Mouse (Mus musculus) limb, embryonic 12.5 days (tissue): ENCODE data around the gene Zcchc4. TPM values are rescaled to one million over a fixed set of nuclear protein-coding genes. Genes with fewer than 3 reads are reported as not detected.
A peak's percentile ranks its signal among the peaks of the same experiment; 100 is the strongest.

Experiments
- ATAC-seq: fragments of 200-750 bp; cut with Nextera tagmentation; 2 replicates; pipeline ENCODE4 v1.8.0; 2017; ENCODE audit warnings: low read depth, moderate TSS enrichment; ENCODE audit not compliant: insufficient number of reproducible peaks, insufficient read depth, low FRiP score, low TSS enrichment
- H3K27ac ChIP-seq: fragments of 300-500 bp; sonication (generic); 2 replicates; pipeline ENCODE4 v1.5.1; 2016; ENCODE audit warnings: mild to moderate bottlenecking, moderate library complexity
- H3K27me3 ChIP-seq: fragments of 300-500 bp; sonication (generic); 2 replicates; pipeline ENCODE4 v1.6.1; 2016; ENCODE audit warnings: mild to moderate bottlenecking, moderate library complexity
- H3K36me3 ChIP-seq: fragments of 300-500 bp; sonication (generic); 2 replicates; pipeline ENCODE4 v1.6.1; 2016; ENCODE audit warnings: mild to moderate bottlenecking, moderate library complexity
- H3K4me1 ChIP-seq: fragments of 300-500 bp; sonication (generic); replicated peaks from 2 replicates; pipeline ENCODE4 v1.6.1; 2016
- H3K4me2 ChIP-seq: fragments of 300-500 bp; sonication (generic); 2 replicates; pipeline ENCODE4 v1.6.1; 2016; ENCODE audit warnings: mild to moderate bottlenecking, moderate library complexity
- H3K4me3 ChIP-seq: fragments of 300-500 bp; sonication (generic); replicated peaks from 2 replicates; pipeline ENCODE4 v1.5.1; 2016; ENCODE audit warnings: mild to moderate bottlenecking
- H3K9ac ChIP-seq: fragments of 300-500 bp; sonication (generic); replicated peaks from 2 replicates; pipeline ENCODE4 v1.6.1; 2016; ENCODE audit warnings: mild to moderate bottlenecking, moderate library complexity
- H3K9me3 ChIP-seq: fragments of 300-500 bp; sonication (generic); 2 replicates; pipeline ENCODE4 v1.6.1; 2016; ENCODE audit warnings: mild to moderate bottlenecking, moderate library complexity
- WGBS: fragments of 180-500 bp; shearing (Covaris S2); methylation state at CpG from one replicate; pipeline ENCODE4 v1.1.7; 2016; 5-methylcytosine and 5-hydroxymethylcytosine counted together
- polyA plus RNA-seq: library from polyadenylated mRNA; unstranded; fragments of >200 nt; fragmentation: Nextera tagmentation; extraction: Ambion mirVana; gene quantifications from 2 replicates; pipeline ENCODE4 v1.2.1, GENCODE M21; 2016

The Zcchc4 gene
- 23.0 and 25.6 TPM in 2 replicates for polyA plus RNA-seq

DNA sequence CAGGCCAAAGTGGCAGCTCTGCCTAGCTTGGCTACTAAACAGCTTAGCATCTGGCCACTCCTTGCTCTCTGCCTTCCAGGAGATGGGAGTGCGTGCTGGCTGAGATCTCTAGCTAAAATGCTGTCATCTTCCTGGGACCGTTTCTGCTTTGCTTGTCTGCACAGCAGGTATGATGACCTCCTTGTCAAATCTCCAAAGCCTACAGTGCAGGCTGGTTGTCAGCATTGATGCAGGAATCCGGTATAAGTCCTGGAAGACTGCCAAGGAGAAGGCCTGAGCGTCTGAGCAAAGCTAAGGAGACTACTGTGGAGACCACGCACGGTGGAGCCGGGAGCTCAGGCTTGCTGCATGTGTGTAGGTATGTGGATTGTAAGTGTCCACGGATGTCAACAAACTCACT lies at the start of gene Zcchc4:
Gene Zcchc4 (plus strand): TSS at position 173 of the 400 bp plus-strand sequence.
- no peaks in the 10 kb centered on the region for H3K27me3 ChIP-seq
- no peak within 1 kb of the TSS for H3K9ac ChIP-seq
- no peak for ATAC-seq
- WGBS = 80% methylated on average over 8 of the region's 8 CpGs
- H3K27ac ChIP-seq = no peak within 1 kb of the TSS
- H3K4me2 ChIP-seq = no peak within 1 kb of the TSS
- no peak within 1 kb of the TSS for H3K4me3 ChIP-seq
- no peaks in the 10 kb centered on the region for H3K9me3 ChIP-seq
- peaks cover 9% of the 10 kb centered on the region; the same call in 1 of the 2 replicates for H3K36me3 ChIP-seq
- no peaks in the 10 kb centered on the region for H3K4me1 ChIP-seq

DNA sequence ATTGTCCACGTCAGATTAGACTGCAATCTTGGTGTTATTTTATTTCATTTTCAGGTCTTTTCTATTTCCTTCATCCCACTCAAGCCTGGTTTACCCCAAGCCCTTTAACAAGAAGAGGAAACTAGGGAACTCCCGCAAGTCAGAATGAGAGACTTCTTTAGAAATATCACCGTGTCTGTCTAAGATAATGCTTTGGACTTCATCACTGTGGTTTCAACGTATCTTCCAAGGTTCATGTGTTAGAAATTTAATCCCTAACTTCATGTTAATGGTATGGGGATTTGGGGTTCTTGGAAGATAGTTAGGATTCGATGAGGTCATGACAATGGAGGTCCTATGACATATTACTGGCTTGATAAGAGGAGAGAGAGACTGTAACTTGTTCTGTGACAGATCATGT lies 47.5 kb upstream of the Zcchc4 start:
- no peak overlapping the region for H3K4me2 ChIP-seq
- ATAC-seq = no peak
- no peaks in the 10 kb centered on the region for H3K36me3 ChIP-seq
- no peak overlapping the region for H3K9ac ChIP-seq
- 82% methylated on average over 5 of the region's 5 CpGs for whole genome bisulfite sequencing
- no peaks in the 10 kb centered on the region for H3K27me3 ChIP-seq
- H3K4me3 ChIP-seq = no peak overlapping the region
- H3K9me3 ChIP-seq = no peaks in the 10 kb centered on the region
- H3K4me1 ChIP-seq = no peaks in the 10 kb centered on the region
- H3K27ac ChIP-seq = no peak overlapping the region

DNA sequence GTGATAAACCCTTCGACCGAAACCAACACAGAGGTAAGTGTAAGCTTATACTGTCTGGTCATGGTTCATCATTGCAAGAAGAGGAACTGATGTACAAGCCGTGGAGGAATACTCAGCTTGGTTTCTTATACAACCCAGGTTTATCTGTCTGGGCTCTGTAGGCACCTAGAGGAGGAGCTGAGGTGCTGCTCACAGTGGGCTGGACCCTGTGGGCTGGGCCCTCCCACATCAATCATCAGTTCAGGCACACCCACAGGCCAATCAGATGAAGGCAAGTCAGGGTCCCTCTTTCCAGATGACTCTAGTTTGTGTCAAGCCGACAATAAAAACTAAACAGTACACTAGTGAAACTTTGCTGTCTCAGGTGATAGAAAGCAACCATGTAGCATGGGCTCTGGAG lies 42.4 kb upstream of the Zcchc4 start:
- 67% methylated on average over 4 of the region's 4 CpGs for WGBS

DNA sequence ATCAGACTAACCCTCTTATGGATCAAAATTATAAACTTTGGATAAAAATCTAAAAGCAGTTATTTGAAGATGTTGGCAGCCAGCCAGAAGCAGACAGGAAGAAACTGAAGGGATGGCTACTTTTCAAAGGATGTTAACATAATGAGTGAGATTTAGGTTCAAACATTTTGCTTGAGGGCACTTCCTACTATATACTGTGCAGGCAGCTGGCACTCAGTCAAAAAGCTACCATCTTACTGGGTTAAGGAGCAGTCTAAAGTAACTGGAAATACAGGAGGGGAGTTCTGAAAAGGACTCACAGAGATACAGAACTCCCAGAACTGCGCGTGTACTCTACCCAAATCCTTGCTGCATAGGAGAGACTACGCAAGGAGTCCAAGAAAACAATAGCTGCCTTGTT lies 39.2 kb upstream of the Zcchc4 start:
- WGBS = 89% methylated on average over 3 of the region's 3 CpGs

More for the DNA sequence above, 42.4 kb upstream of the Zcchc4 start:
- no peaks in the 10 kb centered on the region for H3K36me3 ChIP-seq
- no peak overlapping the region for H3K4me3 ChIP-seq
- no peak for ATAC-seq
- H3K9me3 ChIP-seq = no peaks in the 10 kb centered on the region
- no peaks in the 10 kb centered on the region for H3K4me1 ChIP-seq
- no peaks in the 10 kb centered on the region for H3K27me3 ChIP-seq
- H3K4me2 ChIP-seq = no peak overlapping the region
- H3K9ac ChIP-seq = no peak overlapping the region
- H3K27ac ChIP-seq = no peak overlapping the region

DNA sequence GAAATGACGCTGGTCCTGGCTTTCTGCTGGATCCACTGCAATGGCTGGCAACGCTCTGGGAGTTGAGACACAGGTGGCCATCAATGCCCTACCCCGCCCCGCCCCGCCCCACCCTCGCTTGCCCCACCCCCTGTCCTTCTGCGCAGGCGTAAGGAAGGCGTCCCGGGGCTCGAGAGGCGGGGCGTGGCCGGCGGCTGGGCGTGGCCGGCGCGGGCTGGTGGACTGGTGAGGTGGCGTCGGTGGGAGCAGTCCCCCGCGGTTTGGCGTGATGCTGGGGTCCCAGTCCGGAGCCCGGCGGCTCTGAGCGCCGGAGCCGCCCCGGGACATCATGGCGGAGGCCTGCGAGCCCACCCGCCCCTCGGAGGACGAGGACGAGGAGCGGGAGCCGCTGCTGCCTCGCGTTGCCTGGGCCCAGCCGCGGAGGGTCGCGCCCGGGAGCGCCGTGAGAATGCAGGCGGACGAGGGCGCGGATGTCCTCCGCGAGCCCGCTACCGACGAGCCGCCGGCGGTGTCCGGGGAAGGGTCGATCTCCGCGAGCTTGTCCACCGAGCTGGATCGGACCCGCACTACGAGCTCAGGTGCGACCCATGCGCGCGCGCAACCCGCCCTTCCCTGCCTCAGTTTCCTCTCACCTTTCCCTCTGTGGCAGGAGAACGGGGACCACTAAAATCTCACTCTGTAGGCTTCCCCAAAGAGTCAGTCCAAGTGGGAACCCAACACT lies 33.7 kb upstream of the Zcchc4 start, which contains the start of gene Pi4k2b:
Gene Pi4k2b (plus strand): TSS at position 184 of the 721 bp plus-strand sequence.
- H3K27me3 ChIP-seq = no peaks in the 10 kb centered on the region
- H3K4me2 ChIP-seq = peak within 1 kb of the TSS; percentile 64
- H3K27ac ChIP-seq = peak within 1 kb of the TSS; percentile 80
- H3K4me1 ChIP-seq = peaks cover 14% of the 10 kb centered on the region
- H3K9ac ChIP-seq = peak within 1 kb of the TSS; percentile 79
- no peaks in the 10 kb centered on the region for H3K9me3 ChIP-seq
- under 1% methylated on average over 54 of the region's 75 CpGs for WGBS
- H3K4me3 ChIP-seq = peak within 1 kb of the TSS; percentile 84
- ATAC-seq = peak; percentile 87
- peaks cover 3% of the 10 kb centered on the region; the same call in 1 of the 2 replicates for H3K36me3 ChIP-seq

More for the DNA sequence above, 39.2 kb upstream of the Zcchc4 start:
- Histone ChIP-seq H3K4me3 (no peak overlapping the region), H3K4me1 (no peaks in the 10 kb centered on the region), H3K27me3 (no peaks in the 10 kb centered on the region), H3K36me3 (no peaks in the 10 kb centered on the region), H3K27ac (no peak overlapping the region), H3K4me2 (no peak overlapping the region), H3K9ac (no peak overlapping the region), H3K9me3 (no peaks in the 10 kb centered on the region)
- no peak for ATAC-seq

DNA sequence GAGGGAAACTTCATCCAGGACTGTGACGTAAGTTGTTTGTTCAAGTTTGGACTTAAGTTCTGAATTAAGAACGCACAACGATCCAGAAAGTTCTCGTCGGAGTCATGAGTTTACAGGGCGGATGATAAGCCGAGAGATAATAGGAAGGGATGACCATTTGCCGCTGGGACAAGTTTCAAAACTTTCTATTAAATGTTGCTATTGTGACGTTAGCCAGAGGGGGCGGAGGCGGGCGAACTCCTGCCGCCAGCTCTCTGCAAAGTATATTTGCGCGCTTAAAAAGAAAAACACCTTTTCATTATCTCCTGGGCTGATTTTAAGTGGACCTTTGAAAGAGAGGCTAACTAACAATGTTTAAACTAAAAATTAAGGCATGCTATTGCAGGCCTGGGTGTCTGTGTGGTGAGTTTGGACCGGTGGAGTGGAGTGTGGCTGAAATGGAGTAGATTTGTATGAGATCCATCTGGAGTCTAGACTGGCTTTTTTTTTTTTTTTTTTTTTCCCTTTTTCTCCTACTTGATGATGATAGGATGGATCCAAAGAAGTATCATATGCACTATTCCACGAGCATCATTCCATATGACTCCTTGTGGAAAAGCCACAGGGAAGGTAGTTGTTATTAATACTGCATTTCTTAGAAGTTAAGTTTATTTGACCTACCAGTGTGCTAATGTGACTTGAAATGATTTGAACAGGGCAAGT lies 32.9 kb upstream of the Zcchc4 start:
- H3K27ac ChIP-seq = peak overlapping the region; percentile 80

DNA sequence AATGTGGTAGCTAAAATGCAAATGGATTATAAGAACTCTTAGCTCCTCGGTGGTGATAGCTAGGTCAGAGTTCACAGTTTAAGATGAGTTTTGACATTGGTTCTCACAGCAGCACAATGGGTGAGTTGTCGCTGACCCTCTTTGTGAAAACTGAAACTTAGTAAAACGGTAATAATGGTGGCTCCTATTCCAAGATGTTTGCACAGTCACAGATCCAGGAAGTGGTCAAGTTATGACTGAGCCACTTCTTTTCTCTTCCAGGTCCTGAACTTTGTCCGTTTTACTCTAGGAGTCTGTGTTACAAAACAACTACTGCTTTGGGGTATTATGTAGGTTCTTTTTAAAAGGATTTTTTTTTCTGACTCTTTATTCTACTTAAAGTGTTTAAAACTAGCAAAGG lies 32.0 kb upstream of the Zcchc4 start:
- Histone ChIP-seq H3K27me3 (no peaks in the 10 kb centered on the region), H3K9ac (no peak overlapping the region), H3K4me3 (peak overlapping the region; percentile 84), H3K27ac (no peak overlapping the region), H3K36me3 (peaks cover 3% of the 10 kb centered on the region; the same call in 1 of the 2 replicates), H3K9me3 (no peaks in the 10 kb centered on the region), H3K4me1 (peaks cover 14% of the 10 kb centered on the region), H3K4me2 (peak overlapping the region; percentile 64)
- no peak for ATAC-seq
- WGBS = 77% methylated on average over 4 of the region's 4 CpGs

More for the DNA sequence above, 32.9 kb upstream of the Zcchc4 start:
- ATAC-seq = no peak
- Histone ChIP-seq H3K4me1 (peaks cover 14% of the 10 kb centered on the region), H3K9ac (peak overlapping the region; percentile 79), H3K36me3 (peaks cover 3% of the 10 kb centered on the region; the same call in 1 of the 2 replicates), H3K27me3 (no peaks in the 10 kb centered on the region), H3K4me3 (peak overlapping the region; percentile 84), H3K4me2 (peak overlapping the region; percentile 64), H3K9me3 (no peaks in the 10 kb centered on the region)
- WGBS = 4% methylated on average over 17 of the region's 17 CpGs

DNA sequence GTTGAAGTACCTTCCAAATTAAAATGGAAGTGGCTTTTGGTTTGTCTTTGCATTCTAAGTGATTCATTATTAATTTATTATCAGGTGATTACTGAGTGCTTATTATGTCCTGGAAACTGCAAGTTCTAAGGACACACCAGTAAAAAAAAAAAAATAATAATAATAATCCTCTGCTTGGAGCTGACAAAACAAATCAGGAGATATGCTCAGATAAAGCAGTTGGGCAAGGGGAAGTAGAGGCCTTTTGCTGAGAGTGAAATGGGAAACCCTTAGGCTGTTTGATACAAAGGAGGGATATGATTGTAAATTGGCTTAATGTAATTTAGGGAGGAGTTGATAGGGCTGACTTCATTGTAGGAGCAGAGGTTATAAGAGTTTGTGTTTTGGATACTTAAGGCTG lies 28.3 kb upstream of the Zcchc4 start:
- Histone ChIP-seq H3K4me1 (peaks cover 14% of the 10 kb centered on the region), H3K4me2 (no peak overlapping the region), H3K36me3 (peaks cover 7% of the 10 kb centered on the region; the same call in 1 of the 2 replicates), H3K27me3 (no peaks in the 10 kb centered on the region), H3K27ac (no peak overlapping the region), H3K9ac (no peak overlapping the region), H3K9me3 (no peaks in the 10 kb centered on the region), H3K4me3 (no peak overlapping the region)
- ATAC-seq = no peak

DNA sequence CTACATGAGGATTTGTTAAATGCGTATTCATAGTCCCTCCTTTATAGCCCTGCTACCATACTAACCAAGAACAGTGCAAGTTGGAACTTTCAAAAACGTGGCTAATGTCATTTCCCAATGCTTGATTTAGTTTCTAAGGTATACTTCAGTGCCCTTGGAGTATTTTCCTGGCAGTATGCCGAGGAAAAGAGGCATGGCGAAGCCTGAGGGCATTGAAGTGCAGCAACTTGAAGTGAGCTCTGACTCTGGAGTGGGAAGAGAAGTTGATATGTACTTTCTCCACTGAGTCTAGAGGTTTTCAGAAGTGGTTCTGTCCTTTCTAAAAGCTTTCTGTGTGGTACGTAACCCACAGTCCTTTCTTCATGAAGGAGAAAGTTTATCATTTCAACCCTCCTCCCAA lies 26.5 kb upstream of the Zcchc4 start:
- no peak for ATAC-seq
- 87% methylated on average over 5 of the region's 5 CpGs for WGBS
- Histone ChIP-seq H3K4me1 (peaks cover 4% of the 10 kb centered on the region; the same call in 1 of the 2 replicates), H3K27ac (no peak overlapping the region), H3K27me3 (no peaks in the 10 kb centered on the region), H3K4me3 (no peak overlapping the region), H3K4me2 (no peak overlapping the region), H3K36me3 (peaks cover 15% of the 10 kb centered on the region; the same call in 1 of the 2 replicates), H3K9ac (no peak overlapping the region), H3K9me3 (no peaks in the 10 kb centered on the region)

DNA sequence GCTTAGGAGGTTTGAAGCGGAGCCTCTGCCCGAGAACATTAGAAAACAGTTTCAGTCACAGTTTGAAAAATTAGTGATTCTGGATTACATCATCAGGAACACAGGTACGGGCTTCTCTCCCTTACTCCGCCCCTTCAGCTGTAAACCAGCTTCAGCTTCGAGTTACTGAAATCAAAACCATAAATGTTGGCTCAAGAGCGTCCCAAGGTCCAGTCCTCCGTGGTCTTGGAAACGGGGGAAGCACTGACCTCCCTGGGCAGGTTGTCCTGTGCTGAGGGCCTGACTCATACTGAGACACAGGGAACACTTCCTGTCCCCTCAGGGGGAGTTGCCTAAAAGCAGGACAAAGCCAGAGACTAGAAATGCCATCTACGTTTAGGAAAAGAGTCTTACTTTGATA lies 22.1 kb upstream of the Zcchc4 start:
- Histone ChIP-seq H3K9ac (no peak overlapping the region), H3K36me3 (peaks cover 30% of the 10 kb centered on the region; the same call in 1 of the 2 replicates), H3K4me1 (no peaks in the 10 kb centered on the region), H3K27me3 (no peaks in the 10 kb centered on the region), H3K4me3 (no peak overlapping the region), H3K4me2 (no peak overlapping the region), H3K9me3 (no peaks in the 10 kb centered on the region), H3K27ac (no peak overlapping the region)
- 70% methylated on average over 9 of the region's 9 CpGs for WGBS
- ATAC-seq = no peak

DNA sequence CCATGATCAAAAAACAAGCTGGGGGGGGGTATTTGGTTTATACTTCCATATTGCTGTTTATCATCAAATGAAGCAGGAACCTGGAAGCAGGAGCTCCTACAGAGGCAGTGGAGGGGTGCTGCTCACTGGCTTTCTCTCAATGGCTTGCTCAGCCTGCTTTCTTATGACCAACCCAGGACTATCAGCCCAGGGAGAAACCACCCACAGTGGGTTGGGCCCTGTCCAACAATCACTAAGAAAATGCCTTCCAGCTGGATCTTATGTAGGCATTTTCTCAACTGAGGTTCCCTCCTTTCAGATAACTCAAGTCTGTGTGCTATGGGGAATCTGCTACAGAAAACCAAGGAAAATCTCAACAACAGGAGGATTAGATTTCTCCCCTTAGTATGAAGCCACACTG lies 21.0 kb upstream of the Zcchc4 start:
- no peaks in the 10 kb centered on the region for H3K4me1 ChIP-seq
- H3K4me3 ChIP-seq = no peak overlapping the region
- no peak overlapping the region for H3K4me2 ChIP-seq
- H3K9ac ChIP-seq = no peak overlapping the region
- H3K36me3 ChIP-seq = peaks cover 30% of the 10 kb centered on the region; the same call in 1 of the 2 replicates
- no peak for ATAC-seq
- H3K27me3 ChIP-seq = no peaks in the 10 kb centered on the region
- no peaks in the 10 kb centered on the region for H3K9me3 ChIP-seq
- H3K27ac ChIP-seq = no peak overlapping the region
